Mouse (Mus musculus): ENCODE data around the gene Dnttip1. TPM values are rescaled to one million over a fixed set of nuclear protein-coding genes. Genes with fewer than 3 reads are reported as not detected.

Gene Dnttip1
- polyA plus RNA-seq, 1 experiment = 16.6 TPM

DNA sequence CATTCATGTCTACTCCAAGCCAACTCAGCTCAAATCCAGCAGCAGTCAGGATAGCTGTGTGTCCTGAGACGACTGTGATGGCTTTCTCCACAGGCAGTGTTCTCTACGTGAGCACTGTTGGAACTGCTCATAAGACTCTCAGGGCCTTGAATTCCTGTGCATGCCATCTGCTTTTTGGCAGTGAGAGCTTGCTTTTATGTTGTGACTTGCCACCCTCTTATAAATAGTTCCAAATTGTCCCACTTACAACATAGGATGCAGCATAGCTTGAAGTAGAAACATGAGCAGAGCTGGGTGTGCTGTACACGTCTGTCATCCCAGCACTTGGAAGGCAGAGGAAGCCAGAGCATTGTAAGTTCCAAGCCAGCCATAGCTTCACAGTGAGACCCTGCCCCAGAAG, 20.1 kb downstream of the Dnttip1 start:
- Histone ChIP-seq H3K4me3 (ENCODE audit: insufficient read depth, low read depth, low read length) (no peak overlapping the region), H3K27ac (replicated peaks; ENCODE audit: low read depth, low read length) (no peak overlapping the region), H3K4me1 (ENCODE audit: control insufficient read depth, insufficient read depth, insufficient read length, low read length) (no peaks in the 10 kb centered on the region)

DNA sequence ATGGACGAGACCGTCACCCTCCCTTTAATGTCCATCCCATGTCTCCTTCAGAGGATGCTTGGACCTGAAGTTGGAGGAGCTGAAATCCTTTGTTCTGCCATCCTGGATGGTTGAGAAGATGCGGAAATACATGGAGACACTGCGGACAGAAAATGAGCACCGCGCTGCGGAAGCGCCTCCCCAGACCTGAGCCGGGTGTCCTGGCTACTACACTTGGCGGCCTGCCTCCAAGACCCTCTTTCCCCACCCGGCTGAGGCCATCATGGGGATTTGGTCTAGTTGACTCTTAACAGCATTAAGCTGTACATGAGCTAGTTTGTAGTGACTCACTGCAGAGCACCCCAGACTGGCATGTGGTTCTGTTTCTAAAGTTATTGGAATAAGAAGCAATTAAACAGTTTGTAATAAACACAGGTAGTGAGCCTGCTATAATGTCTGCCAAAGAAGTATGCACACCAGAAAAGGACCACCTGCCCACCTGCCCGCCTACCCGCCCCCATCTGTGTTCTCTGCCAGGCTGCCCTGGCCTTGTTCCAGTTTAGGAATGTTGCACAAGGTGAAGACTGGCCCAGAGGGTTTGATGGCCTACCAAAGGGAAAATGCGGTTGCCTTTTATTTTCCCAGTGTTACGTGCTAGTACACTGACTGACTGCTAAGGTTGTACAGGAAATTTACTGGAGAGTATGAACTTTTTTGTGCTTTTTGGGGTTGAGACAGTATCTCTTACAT, 22.2 kb downstream of the Dnttip1 start:
- Histone ChIP-seq H3K27ac (replicated peaks; ENCODE audit: low read depth, low read length) (peak overlapping the region; percentile 44; the same call in 1 of the 2 replicates), H3K4me1 (ENCODE audit: control insufficient read depth, insufficient read depth, insufficient read length, low read length) (no peaks in the 10 kb centered on the region)

DNA sequence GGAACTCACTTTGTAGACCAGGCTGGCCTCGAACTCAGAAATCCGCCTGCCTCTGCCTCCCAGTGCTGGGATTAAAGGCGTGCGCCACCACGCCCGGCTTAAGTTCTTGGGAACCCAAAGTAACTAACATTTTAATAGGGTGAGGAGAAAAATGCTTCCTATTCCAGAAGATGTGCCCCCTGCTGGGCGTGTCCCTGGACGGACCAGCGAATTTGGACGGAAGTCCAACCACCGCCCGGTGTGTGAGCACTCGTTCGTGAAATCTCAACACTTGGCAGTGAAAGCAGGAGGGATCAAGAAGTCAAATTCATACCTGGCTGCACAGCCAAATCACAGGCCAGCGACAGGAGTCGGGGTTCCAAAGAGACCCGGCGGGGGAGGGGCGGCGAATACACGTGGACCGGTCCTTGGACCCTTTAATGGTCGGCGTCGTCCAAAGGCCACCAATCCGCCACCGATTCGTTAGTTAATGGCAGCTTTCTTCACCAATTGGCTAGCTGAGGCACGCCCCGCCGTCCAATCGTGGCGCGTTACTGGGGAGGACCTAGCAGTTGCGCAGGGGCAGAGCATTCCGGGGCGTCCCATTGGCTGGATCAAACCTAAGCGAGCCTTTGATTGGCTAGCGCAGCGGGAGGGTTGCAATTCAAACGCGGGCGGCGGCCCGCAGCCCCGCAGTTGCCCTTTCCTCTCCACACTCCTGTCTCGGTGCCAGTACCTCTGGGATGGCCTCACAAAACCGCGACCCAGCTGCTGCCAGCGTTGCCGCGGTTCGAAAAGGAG, 23.7 kb downstream of the Dnttip1 start, which contains the start of gene Ube2c:
Gene Ube2c (plus strand): TSS at position 641 of the 780 bp plus-strand sequence.
- H3K27ac ChIP-seq (replicated peaks; ENCODE audit: low read depth, low read length) = no peak within 1 kb of the TSS
- H3K4me3 ChIP-seq (ENCODE audit: insufficient read depth, low read depth, low read length) = peak within 1 kb of the TSS; percentile 70
- no peaks in the 10 kb centered on the region for H3K4me1 ChIP-seq (ENCODE audit: control insufficient read depth, insufficient read depth, insufficient read length, low read length)

More for the DNA sequence above, 22.2 kb downstream of the Dnttip1 start:
- no peak overlapping the region for H3K4me3 ChIP-seq (ENCODE audit: insufficient read depth, low read depth, low read length)

DNA sequence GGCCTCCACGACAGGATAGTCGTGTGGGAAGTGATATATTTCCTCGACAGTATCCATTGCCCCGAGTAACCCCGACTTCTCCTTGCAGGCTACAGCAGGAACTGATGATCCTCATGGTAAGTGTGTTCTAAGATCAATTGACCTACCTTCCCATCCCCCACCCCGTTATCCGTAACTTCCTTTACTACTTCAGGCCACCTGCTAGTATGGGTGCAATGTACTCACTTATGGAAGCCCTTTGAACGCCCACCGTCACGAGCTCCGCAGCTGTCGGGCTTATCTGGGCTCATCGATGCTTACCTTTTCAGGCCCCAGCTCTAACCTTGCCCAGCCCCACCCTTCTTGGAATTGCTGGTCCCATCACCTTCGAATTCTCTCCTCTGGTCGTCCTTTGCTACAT, 24.5 kb downstream of the Dnttip1 start:
- Histone ChIP-seq H3K27ac (replicated peaks; ENCODE audit: low read depth, low read length) (no peak overlapping the region), H3K4me1 (ENCODE audit: control insufficient read depth, insufficient read depth, insufficient read length, low read length) (no peaks in the 10 kb centered on the region), H3K4me3 (ENCODE audit: insufficient read depth, low read depth, low read length) (peak overlapping the region; percentile 64)

DNA sequence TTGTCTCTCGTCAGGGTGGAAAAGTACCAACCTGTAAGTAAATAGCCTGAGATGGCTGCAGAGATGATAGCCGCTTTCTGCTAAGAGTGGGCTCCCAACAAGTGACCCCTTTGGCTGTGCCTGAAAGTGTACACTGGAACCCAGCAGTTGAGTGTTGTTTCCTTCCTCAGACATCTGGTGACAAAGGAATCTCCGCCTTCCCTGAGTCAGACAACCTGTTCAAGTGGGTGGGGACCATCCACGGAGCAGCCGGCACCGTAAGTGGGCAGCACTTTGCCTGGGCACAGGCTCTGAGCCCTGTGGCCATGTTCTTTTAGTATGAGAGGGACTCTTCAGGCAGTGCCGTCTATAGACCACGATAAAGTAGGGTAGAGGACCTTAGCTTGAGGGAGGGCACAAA, 25.3 kb downstream of the Dnttip1 start:
- no peaks in the 10 kb centered on the region for H3K4me1 ChIP-seq (ENCODE audit: control insufficient read depth, insufficient read depth, insufficient read length, low read length)
- H3K27ac ChIP-seq (replicated peaks; ENCODE audit: low read depth, low read length) = no peak overlapping the region
- no peak overlapping the region for H3K4me3 ChIP-seq (ENCODE audit: insufficient read depth, low read depth, low read length)

DNA sequence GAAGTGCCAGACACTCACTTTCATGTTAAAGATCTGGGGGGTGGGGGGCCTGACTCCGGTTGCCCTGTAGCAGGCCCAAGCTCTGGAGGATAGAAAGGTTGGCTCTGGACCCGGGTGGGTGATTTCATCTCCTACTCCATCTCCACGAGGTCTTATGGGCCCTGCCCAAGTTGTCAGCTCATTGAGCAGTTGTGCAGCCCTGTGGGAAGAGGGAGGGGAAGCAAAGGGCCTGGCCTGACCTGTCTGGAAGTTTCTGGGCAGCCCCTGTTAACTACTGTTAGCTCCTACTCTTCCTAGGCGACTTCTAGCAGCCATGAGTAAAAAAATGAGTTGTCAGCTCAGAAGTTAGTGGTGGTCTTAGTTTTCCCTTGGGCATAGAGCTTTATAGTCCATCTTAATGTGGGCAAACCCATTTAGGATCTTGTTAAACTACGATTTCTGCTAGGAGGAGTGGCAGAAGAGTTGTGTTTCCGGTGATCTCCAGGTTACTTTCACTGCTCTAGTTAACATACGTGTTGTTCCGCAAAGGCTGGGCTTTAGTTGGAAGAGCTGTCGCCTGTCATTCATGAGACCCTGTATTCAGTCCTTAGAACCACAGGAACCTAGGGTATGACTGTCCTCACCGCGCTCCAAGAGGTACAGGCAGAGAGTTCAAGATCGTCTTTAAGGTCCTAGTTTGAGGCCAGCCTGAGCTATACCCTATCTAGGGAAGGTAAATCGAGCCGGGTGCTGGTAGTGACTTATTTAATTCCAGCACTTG, 27.6 kb downstream of the Dnttip1 start:
- no peaks in the 10 kb centered on the region for H3K4me1 ChIP-seq (ENCODE audit: control insufficient read depth, insufficient read depth, insufficient read length, low read length)
- H3K27ac ChIP-seq (replicated peaks; ENCODE audit: low read depth, low read length) = no peak overlapping the region

DNA sequence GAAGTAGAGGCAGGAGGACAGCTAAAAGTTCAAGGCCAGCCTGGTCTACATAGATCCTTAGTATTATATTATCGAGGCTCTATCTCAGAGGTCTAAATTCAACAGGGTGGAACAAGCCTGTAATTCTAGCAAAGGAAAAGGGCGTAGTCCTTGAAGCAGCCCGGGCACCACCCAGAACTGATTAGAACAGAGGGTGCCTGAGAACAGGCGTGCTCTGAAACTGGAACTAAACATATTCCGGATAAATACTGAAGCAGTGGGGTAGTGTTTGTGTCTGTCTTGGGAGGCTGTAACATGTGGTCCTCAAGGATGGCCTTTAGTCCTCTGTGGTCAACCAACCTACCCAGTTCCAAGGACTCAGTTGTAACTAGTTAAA, 28.2 kb downstream of the Dnttip1 start:
- no peak overlapping the region for H3K27ac ChIP-seq (replicated peaks; ENCODE audit: low read depth, low read length)
- H3K4me3 ChIP-seq (ENCODE audit: insufficient read depth, low read depth, low read length) = no peak overlapping the region
- H3K4me1 ChIP-seq (ENCODE audit: control insufficient read depth, insufficient read depth, insufficient read length, low read length) = 0 out of 2 replicates have a peak, but pooled peaks cover under 1% of the 10 kb centered on the region

More for the DNA sequence above, 27.6 kb downstream of the Dnttip1 start:
- no peak overlapping the region for H3K4me3 ChIP-seq (ENCODE audit: insufficient read depth, low read depth, low read length)

DNA sequence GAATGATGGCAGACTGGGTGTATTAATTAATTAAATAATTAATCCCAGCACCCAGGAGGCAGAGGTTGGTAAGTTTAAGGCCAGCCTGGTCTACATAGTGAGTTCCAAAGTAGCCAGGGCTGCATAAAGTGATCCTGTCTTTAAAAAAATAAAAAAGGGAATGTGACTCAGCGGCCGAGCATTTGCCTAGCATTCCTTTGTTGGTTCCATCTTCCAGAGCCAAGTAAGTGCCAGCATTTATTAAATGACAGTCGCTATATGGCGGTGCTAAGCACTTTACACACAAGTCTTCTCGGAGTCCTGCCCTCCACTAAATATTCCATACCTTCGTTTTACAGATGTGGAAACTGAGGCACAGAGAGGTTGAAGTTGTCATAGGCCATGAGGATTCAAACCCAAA, 30.3 kb downstream of the Dnttip1 start:
- Histone ChIP-seq H3K27ac (replicated peaks; ENCODE audit: low read depth, low read length) (no peak overlapping the region), H3K4me3 (ENCODE audit: insufficient read depth, low read depth, low read length) (no peak overlapping the region), H3K4me1 (ENCODE audit: control insufficient read depth, insufficient read depth, insufficient read length, low read length) (peaks cover 5% of the 10 kb centered on the region)

DNA sequence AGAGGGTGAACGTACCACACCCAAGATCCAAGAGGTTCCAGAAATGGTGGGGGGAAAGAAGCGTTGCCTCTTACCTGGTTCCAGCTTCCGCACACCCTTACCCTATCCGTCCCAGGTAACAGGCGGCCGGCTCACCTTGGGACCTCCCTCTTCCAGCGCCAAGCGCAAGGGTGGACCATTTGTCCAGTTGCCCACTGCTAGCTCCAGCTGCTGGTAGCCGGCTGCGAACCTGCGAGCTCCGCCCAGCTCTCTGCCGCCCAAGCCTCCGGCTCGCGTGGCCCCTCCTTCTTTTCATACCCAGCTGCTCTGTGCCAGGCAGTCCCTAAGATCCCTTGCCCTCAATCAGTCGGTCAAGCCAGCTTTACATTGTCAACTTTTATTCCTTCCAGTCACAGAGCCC, 31.0 kb downstream of the Dnttip1 start:
- Histone ChIP-seq H3K4me3 (ENCODE audit: insufficient read depth, low read depth, low read length) (no peak overlapping the region), H3K4me1 (ENCODE audit: control insufficient read depth, insufficient read depth, insufficient read length, low read length) (peaks cover 5% of the 10 kb centered on the region), H3K27ac (replicated peaks; ENCODE audit: low read depth, low read length) (no peak overlapping the region)

DNA sequence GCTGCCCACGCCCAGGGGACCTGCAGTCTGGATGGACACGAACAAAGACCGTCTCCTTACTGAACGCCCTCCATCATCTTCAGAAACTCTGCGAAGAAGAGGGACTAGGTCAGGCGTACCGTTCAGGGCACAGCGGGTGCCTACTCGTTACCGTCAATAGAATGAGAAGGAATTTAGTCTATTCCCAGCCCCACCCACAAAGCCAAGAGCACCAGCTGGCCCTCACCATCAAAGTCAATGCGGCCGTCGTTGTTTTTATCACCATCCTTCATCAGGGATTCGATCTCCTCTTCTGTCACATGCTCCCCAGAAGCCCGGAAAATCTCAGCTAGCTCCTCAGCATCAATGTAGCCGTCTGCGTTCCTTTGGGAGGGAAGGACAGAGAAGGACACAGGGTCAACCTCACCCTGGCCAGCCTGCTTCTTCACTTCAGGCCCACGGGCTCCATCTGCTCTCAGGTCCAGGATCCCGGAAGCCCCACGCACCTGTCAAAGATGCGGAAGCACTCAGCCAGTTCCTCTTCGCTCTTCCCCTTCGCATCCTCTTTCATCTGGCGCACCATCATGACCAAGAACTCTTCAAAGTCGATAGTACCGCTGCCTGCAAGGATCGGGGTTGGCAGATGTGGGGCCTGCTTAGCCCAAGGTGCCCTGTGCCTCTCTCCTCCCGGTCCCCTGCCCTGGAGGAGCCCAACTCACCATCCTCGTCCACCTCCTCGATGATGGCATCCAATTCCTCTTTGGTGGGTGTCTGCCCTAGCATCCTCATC, 31.6 kb downstream of the Dnttip1 start:
- no peak overlapping the region for H3K4me3 ChIP-seq (ENCODE audit: insufficient read depth, low read depth, low read length)
- no peak overlapping the region for H3K27ac ChIP-seq (replicated peaks; ENCODE audit: low read depth, low read length)
- peaks cover 5% of the 10 kb centered on the region for H3K4me1 ChIP-seq (ENCODE audit: control insufficient read depth, insufficient read depth, insufficient read length, low read length)

DNA sequence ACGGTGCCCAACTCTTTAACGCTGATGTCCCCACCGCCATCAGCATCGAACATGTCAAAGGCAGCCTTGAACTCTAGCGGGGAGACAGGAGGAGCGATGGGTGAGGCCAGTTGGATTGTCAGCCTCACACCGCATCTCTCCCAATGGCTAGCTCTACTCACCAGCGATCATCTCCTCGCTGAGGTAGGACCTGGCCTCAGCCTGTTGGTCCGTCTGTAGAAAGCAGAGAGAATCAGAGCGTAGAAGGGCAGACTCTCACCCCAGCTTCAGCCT, 32.2 kb downstream of the Dnttip1 start:
- Histone ChIP-seq H3K4me1 (ENCODE audit: control insufficient read depth, insufficient read depth, insufficient read length, low read length) (peaks cover 5% of the 10 kb centered on the region), H3K27ac (replicated peaks; ENCODE audit: low read depth, low read length) (no peak overlapping the region), H3K4me3 (ENCODE audit: insufficient read depth, low read depth, low read length) (no peak overlapping the region)

DNA sequence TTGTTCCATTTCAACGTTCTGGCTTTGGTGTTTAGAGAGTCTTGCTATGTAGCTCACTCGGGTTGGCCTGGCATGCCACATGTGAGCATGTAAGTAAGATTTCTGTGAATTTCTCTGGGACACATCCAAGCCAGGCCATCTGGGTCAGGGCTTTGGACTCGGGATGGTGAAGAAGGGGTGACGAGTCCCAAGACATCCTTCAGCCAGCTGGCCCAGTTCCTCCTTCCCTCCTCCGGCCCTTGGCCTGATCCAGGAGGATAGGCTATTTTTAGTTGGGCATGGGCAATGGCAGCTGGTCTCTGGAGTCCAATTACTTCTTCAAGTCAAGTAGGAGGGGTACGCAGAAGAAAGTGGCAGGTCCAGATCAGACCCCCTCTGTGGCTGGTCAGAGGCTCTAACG, 33.0 kb downstream of the Dnttip1 start:
- Histone ChIP-seq H3K4me1 (ENCODE audit: control insufficient read depth, insufficient read depth, insufficient read length, low read length) (peaks cover 5% of the 10 kb centered on the region), H3K27ac (replicated peaks; ENCODE audit: low read depth, low read length) (peak overlapping the region; percentile 18; the same call in 1 of the 2 replicates), H3K4me3 (ENCODE audit: insufficient read depth, low read depth, low read length) (no peak overlapping the region)

DNA sequence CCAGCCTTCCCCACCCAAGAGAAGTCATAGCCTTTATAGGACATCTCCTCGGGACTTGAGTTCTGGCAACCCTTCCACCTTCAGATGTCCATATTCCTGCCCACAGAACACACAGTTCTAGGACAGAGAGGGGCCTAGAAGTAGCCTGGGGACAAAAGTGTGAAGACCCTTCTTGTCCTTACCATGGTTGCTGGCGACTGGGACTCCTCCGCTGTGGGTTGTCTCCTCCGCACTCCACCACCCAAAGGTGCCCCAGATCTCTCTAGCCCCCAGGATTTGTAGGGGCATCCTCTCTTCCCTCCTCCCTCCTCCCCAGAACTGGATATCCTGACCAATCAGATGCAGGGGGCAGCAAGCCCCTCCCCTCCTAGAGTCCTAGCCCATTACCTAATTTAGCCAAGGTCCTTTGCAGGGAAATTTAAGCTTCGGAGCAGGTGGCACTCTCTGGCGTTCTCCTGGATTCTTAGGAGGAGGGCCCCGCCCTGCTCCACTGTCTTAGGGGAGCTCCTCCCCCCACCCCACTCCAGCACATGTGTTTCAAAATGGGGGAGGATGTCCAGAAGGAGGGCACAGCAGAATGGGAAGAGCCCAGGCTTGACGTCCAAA, 33.8 kb downstream of the Dnttip1 start, which contains the start of gene Tnnc2:
Gene Tnnc2 (minus strand): TSS at position 487 of the 606 bp plus-strand sequence.
- no peak within 1 kb of the TSS for H3K4me3 ChIP-seq (ENCODE audit: insufficient read depth, low read depth, low read length)
- H3K27ac ChIP-seq (replicated peaks; ENCODE audit: low read depth, low read length) = no peak within 1 kb of the TSS
- peaks cover 5% of the 10 kb centered on the region for H3K4me1 ChIP-seq (ENCODE audit: control insufficient read depth, insufficient read depth, insufficient read length, low read length)

DNA sequence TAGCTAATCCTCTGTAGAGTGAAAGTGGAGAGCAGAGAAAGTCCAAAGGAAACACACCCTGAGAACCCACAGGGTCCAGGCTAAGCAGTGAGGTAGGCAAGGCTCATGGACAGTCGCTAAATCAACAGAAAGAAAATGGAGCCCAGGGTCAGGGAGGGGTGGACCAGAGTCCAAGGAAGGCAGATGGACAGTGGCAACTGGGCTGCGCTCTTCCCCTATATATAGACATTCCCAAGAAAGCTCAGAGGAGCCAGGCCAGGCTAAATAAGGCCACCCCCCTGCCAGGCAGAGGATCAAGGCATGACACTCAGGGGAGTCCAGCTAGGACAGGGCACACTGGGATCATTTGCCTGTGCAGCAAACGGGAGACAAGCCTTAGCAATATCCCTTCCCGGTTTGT, 36.1 kb downstream of the Dnttip1 start:
- Histone ChIP-seq H3K27ac (replicated peaks; ENCODE audit: low read depth, low read length) (no peak overlapping the region), H3K4me3 (ENCODE audit: insufficient read depth, low read depth, low read length) (no peak overlapping the region), H3K4me1 (ENCODE audit: control insufficient read depth, insufficient read depth, insufficient read length, low read length) (peaks cover 11% of the 10 kb centered on the region)
